Mouse (Mus musculus): ENCODE results near the gene Tmc8. TPM values are rescaled to one million over a fixed set of nuclear protein-coding genes. Genes with fewer than 3 reads are reported as not detected.
A peak's percentile ranks its signal among the peaks of the same experiment; 100 is the strongest.

Gene Tmc8
- polyA plus RNA-seq, 1 experiment = 39.5 TPM

DNA sequence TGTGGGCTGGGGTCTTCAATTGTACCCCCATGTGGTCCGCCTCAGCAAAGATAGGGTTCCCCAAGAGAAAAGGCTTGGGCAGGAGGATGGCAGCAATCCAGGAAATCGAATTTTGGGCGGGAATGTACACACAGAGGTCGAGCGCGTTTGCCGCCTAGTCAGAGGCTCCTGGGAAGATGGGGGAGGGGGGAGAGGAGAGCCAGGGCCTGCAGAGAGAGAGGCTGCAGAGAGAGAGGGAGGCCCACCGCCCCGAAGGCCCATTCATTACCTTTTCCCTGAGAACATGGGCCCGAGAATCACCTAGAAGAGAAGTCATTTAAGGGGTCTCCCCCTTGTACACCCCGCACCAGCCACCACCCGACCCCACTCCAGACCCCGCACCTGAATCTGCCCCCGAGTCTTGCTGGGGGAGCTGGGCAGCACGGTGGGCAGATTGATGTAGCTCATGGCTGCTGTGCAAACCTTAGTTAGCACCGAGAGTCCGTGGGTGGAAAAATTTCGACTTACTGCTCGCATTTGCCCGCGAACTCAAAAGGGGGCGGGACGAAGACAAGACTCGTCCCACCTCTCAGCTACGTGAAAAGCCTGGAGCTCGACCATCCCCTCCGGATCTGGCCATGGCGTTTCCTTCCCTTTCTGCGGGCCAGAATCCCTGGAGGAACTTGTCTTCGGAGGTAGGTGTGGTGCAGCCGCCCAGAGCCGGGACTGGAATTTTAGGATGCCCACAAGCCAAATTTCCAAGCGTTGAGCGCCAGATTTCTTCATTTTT is 43.6 kb downstream of the Tmc8 start, which contains the start of the genes Afmid and Tk1:
Gene Afmid, plus strand, starts transcription at position 592 of the 769 bp plus-strand sequence.
Gene Tk1, minus strand, starts transcription at position 760 of the 769 bp plus-strand sequence.
- Histone ChIP-seq H3K9me3 (ENCODE audit: control insufficient read depth, low read length) (no peaks in the 10 kb centered on the region), H3K4me1 (ENCODE audit: control insufficient read depth) (peaks cover 94% of the 10 kb centered on the region), H3K27me3 (ENCODE audit: control insufficient read depth) (no peaks in the 10 kb centered on the region), H3K4me3 (replicated peaks) (peak within 1 kb of the TSS; percentile 86), H3K36me3 (ENCODE audit: control insufficient read depth) (peaks cover 54% of the 10 kb centered on the region)
- TF ChIP-seq GATA1 (IDR thresholded peaks at IDR 0.05; ENCODE audit: low read length) (no peak), TAL1 (IDR thresholded peaks at IDR 0.05; ENCODE audit: low read length) (no peak)

DNA sequence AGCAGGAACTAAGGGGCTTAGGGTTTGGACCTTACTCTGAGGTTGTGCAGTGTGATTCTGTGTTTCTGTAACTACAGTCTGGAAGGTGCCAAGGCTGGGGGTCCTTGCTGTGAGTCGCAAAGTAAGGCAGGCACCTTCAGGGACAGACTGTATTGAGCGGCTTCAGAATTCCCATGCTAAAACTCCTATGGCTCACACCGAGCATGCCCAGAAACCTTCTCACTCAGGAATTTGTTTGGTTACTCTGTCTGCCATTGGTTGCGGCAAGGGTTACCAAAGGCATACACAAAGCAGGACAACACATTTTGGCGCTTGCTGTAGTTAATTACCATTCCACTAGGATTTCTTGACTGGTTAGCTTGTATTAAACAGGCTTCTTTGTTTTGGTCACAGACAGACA is 44.3 kb downstream of the Tmc8 start:
- Histone ChIP-seq H3K36me3 (ENCODE audit: control insufficient read depth) (peaks cover 53% of the 10 kb centered on the region), H3K4me1 (ENCODE audit: control insufficient read depth) (peaks cover 97% of the 10 kb centered on the region), H3K9me3 (ENCODE audit: control insufficient read depth, low read length) (no peaks in the 10 kb centered on the region), H3K27me3 (ENCODE audit: control insufficient read depth) (no peaks in the 10 kb centered on the region), H3K4me3 (replicated peaks) (peak overlapping the region; percentile 86)
- TF ChIP-seq TAL1 (IDR thresholded peaks at IDR 0.05; ENCODE audit: low read length) (no peak), GATA1 (IDR thresholded peaks at IDR 0.05; ENCODE audit: low read length) (no peak)

DNA sequence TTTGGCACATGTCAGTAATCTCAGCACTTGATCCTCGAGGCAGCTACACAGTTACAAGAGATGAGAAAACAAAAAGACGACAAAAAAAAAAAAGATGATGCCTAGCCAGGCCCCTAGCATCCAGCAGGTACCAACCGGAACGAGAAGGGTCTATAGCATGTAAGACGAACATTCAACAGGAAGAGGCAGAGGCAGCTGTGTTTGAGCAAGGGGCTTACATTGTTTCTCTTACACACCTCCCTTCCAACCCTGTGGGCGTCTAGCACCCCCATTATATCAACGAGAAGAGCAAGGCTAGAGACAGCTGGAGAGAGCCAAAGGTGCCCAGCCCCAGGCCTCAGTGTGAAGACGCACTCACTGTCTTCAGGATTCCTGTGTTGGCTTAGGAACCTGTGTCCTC is 45.0 kb downstream of the Tmc8 start:
- Histone ChIP-seq H3K9me3 (ENCODE audit: control insufficient read depth, low read length) (no peaks in the 10 kb centered on the region), H3K36me3 (ENCODE audit: control insufficient read depth) (peaks cover 46% of the 10 kb centered on the region), H3K4me3 (replicated peaks) (peak overlapping the region; percentile 86), H3K4me1 (ENCODE audit: control insufficient read depth) (peaks cover 97% of the 10 kb centered on the region), H3K27me3 (ENCODE audit: control insufficient read depth) (no peaks in the 10 kb centered on the region)
- TF ChIP-seq GATA1 (IDR thresholded peaks at IDR 0.05; ENCODE audit: low read length) (no peak), TAL1 (IDR thresholded peaks at IDR 0.05; ENCODE audit: low read length) (no peak)

DNA sequence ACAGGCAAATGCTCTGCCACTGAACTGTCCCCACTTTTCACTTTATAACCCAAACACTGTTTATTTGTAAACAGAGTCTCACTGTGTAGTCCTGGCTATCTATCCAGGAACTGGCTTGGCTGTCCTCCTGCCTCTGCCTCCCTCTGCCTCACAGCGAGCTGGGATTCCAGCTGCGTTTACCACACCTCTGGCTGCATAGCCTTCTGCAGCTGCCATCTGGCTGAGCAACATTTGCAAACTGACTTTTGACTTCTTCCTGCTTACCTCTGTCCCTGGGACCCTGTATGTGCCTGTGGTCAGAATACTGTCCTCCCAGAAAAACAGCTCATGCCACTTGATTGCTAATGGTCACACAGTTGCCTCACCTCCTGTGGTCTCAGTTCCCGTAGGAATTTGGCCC is 45.5 kb downstream of the Tmc8 start:
- TF ChIP-seq GATA1 (IDR thresholded peaks at IDR 0.05; ENCODE audit: low read length) = no peak
- no peak for TF ChIP-seq TAL1 (IDR thresholded peaks at IDR 0.05; ENCODE audit: low read length)
- Histone ChIP-seq H3K9me3 (ENCODE audit: control insufficient read depth, low read length) (no peaks in the 10 kb centered on the region), H3K4me1 (ENCODE audit: control insufficient read depth) (peaks cover 98% of the 10 kb centered on the region), H3K27me3 (ENCODE audit: control insufficient read depth) (no peaks in the 10 kb centered on the region), H3K36me3 (ENCODE audit: control insufficient read depth) (peaks cover 42% of the 10 kb centered on the region), H3K4me3 (replicated peaks) (peak overlapping the region; percentile 86)

DNA sequence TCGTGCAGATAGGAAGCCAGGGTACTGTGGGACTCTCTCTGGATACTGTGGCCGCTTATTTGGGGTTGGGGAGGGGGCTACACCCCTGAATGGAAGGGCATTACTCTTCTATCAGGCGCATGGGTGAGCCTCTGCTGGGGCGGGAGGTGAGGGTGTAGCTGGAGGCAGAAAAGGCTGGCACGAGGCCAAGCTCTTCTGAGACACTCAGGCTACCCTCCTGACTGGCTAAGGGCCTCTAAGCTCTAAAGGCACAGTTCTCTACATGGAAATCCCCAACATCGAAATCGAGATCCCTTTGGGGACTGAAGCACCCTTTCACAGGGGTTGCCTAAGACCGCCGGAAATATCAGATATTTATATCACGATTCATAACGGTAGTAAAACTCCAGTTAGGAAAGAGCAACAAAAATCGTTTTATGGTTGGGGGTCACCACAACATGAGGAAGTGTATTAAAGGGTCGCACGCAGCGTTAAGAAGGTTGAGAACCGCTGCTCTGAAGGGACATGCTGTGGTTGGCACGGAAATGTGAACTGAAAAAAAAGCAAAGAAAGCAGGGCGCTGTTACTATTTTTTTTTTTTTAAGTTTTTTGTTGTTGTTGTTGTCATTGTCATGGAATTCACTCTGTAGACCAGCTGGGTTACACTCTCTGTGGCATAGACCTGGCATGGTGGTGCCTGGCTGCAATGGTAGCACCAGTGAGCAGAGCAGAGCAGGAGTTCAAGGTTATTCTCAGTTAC is 46.4 kb downstream of the Tmc8 start:
- Histone ChIP-seq H3K4me3 (replicated peaks) (peak overlapping the region; percentile 86), H3K36me3 (ENCODE audit: control insufficient read depth) (peaks cover 36% of the 10 kb centered on the region), H3K9me3 (ENCODE audit: control insufficient read depth, low read length) (no peaks in the 10 kb centered on the region), H3K27me3 (ENCODE audit: control insufficient read depth) (no peaks in the 10 kb centered on the region), H3K4me1 (ENCODE audit: control insufficient read depth) (peaks cover 96% of the 10 kb centered on the region)
- TF ChIP-seq TAL1 (IDR thresholded peaks at IDR 0.05; ENCODE audit: low read length) (no peak), GATA1 (IDR thresholded peaks at IDR 0.05; ENCODE audit: low read length) (no peak)

DNA sequence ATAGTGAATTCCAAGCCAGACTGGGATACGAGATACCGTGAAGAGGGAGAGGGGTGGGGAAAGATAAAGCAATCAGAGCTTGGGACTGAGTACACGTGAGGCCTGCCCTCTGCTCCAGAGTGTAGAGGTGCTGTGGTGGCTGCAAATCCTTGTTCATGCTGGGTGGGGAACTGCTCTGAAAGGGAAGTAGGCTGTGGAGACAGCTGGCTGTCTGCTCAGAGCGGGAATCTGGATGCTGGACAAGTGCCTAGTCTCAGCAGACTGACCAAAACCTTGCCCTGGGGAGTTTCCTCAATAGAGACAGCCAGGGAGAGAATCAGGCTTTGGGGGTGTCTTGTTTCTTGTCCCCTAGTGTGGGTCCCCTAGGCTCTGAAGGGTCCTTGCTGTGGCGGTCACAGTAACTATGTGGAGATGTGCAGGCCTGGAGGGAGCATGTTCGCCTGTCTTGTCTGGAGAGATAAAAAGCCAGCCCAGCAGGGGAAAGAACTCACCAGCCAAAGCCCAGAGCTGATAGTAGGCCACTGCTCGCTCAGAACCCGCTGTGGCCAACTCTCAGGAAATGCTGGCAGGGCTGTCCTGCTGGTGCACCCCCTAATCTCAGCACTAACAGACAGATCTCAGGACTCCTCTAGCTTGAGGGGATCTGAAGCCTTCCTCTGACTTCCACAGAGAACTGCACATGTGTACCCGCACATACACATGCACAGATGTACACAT is 47.2 kb downstream of the Tmc8 start:
- H3K36me3 ChIP-seq (ENCODE audit: control insufficient read depth) = peaks cover 29% of the 10 kb centered on the region
- H3K9me3 ChIP-seq (ENCODE audit: control insufficient read depth, low read length) = no peaks in the 10 kb centered on the region
- peaks cover 93% of the 10 kb centered on the region for H3K4me1 ChIP-seq (ENCODE audit: control insufficient read depth)
- no peak for TF ChIP-seq TAL1 (IDR thresholded peaks at IDR 0.05; ENCODE audit: low read length)
- TF ChIP-seq GATA1 (IDR thresholded peaks at IDR 0.05; ENCODE audit: low read length) = no peak
- peak overlapping the region; percentile 10 for H3K4me3 ChIP-seq (replicated peaks)
- H3K27me3 ChIP-seq (ENCODE audit: control insufficient read depth) = no peaks in the 10 kb centered on the region

DNA sequence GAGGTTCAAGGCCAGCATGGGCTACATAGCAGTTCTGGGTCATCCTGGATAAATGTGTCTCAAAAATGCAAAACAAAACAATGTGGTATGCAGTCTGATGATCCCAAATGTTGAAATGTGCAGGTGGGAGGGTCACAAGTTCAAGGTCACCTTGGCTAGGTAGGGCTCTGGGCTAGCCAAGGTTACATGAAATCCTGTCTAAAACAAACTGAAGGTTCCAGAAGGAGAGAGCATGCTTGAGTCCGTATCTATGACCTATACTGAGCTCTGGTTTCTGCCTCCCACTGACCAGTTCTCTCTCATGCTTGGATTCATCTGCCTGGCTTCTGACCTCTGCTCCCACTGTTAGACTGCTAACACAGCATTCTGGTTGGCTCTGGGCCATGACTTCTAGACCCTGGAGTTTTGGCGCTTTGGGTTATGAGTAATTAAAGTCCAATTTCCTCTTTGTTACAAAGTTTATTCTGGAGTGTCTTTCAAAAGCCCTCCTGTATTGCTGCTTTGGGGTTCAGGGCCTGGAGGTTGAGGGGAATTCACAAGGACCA is 47.9 kb downstream of the Tmc8 start:
- peaks cover 94% of the 10 kb centered on the region for H3K4me1 ChIP-seq (ENCODE audit: control insufficient read depth)
- H3K4me3 ChIP-seq (replicated peaks) = no peak overlapping the region
- no peaks in the 10 kb centered on the region for H3K9me3 ChIP-seq (ENCODE audit: control insufficient read depth, low read length)
- TF ChIP-seq GATA1 (IDR thresholded peaks at IDR 0.05; ENCODE audit: low read length) = no peak
- no peak for TF ChIP-seq TAL1 (IDR thresholded peaks at IDR 0.05; ENCODE audit: low read length)
- H3K27me3 ChIP-seq (ENCODE audit: control insufficient read depth) = no peaks in the 10 kb centered on the region
- peaks cover 23% of the 10 kb centered on the region for H3K36me3 ChIP-seq (ENCODE audit: control insufficient read depth)

DNA sequence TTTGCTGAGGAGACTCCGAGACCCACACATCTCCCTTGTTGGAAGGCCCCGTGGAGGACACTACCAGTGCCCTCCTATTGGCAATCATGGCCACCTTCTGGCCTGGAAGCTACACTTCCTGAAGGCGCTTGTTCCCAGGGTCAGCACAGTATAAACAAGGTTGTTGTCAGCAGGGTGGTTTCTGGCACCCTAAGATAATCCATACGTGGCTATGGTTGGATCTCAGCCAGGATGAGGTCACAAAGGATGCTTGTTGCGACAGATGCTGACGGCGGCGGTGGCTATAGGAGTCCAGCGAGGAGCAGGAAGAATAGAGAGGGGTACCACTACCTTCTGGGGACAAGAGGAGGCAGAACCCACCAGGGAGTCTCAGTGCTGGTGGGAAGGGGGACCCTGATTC is 48.5 kb downstream of the Tmc8 start:
- H3K9me3 ChIP-seq (ENCODE audit: control insufficient read depth, low read length) = no peaks in the 10 kb centered on the region
- peak overlapping the region; percentile 34 for H3K4me3 ChIP-seq (replicated peaks)
- no peaks in the 10 kb centered on the region for H3K27me3 ChIP-seq (ENCODE audit: control insufficient read depth)
- TF ChIP-seq GATA1 (IDR thresholded peaks at IDR 0.05; ENCODE audit: low read length) = no peak
- no peak for TF ChIP-seq TAL1 (IDR thresholded peaks at IDR 0.05; ENCODE audit: low read length)
- peaks cover 95% of the 10 kb centered on the region for H3K4me1 ChIP-seq (ENCODE audit: control insufficient read depth)
- H3K36me3 ChIP-seq (ENCODE audit: control insufficient read depth) = peaks cover 27% of the 10 kb centered on the region

All from erythroblast, embryonic 14.5 days (primary cell).